Mouse (Mus musculus): Measurements from ENCODE around the gene Rnf208. TPM values are rescaled to one million over a fixed set of nuclear protein-coding genes. Genes with fewer than 3 reads are reported as not detected.

Rnf208 gene
- polyA plus RNA-seq, 1 experiment = 49.1 TPM

DNA sequence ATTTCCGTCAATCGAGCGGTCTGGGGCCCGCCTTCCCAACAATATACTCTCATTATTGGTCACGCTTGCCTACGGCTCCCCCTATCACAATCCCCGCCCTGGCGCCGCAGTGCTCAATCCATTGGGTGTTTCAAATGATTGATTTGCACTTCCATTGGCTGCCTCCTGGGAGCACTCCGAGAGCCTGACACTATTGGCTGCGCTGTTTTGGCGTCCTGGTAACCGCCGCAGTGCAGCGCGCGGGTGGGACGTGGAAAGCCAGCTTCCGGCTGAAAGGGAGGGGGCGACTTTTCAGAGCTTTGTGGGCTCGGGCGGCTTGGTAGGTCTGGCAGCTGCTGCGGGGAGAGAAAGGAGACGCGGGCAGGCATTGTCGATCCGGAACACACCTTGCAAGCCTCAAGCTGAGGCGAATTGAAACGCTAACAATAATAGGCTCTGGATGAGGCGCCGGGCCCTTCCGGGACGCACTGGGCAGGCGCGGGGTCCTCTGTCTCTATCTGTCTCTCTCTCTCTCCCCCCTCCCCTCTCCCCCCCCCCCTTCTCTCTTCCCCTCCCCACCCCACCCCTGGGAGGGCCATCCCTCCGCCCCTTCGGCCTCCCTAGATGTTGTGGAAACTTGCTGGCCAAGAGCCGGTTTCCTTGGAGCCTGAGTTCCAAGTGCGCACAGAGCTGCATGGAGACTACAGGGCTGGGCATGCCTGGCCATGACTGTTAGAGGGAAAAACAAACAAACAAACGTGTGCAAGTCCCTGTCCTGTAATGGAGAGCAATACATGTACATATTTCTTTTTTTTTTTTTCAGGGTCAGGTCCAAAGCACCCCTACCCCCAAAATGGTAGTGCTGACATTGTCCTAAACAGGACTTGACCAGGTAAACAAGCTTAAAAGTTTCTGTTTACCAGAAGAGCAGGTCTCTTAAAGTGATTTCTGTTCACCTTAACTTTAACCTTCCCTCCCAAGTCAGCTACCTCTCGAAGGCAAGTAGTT lies 17.0 kb upstream of the Rnf208 start:
- Histone ChIP-seq H3K4me1 (ENCODE audit: control insufficient read depth, insufficient read depth, low read length) (no peaks in the 10 kb centered on the region; the same call in 1 of the 2 replicates), H3K36me3 (ENCODE audit: control insufficient read depth, insufficient read depth, low read length) (no peaks in the 10 kb centered on the region), H3K27ac (ENCODE audit: insufficient read depth, low read depth, low read length) (peak overlapping the region; percentile 97), H3K4me3 (ENCODE audit: insufficient read depth, low read depth, low read length) (peak overlapping the region; percentile 72), H3K27me3 (replicated peaks; ENCODE audit: control insufficient read depth, insufficient read depth, low read length) (no peaks in the 10 kb centered on the region)
- DNase-seq = peak; percentile 100
- TF ChIP-seq POLR2A (IDR thresholded peaks at IDR 0.05; ENCODE audit: low read depth, low read length) (no peak), CTCF (conservative IDR thresholded peaks at IDR 0.05; ENCODE audit: insufficient read depth, insufficient read length, low read depth, low read length) (no peak)
- WGBS = 1% methylated on average over 41 of the region's 41 CpGs

- H3K36me3 ChIP-seq (ENCODE audit: control insufficient read depth, insufficient read depth, low read length) = no peaks in the 10 kb centered on the region
- no peak overlapping the region for H3K4me3 ChIP-seq (ENCODE audit: insufficient read depth, low read depth, low read length)
- TF ChIP-seq CTCF (conservative IDR thresholded peaks at IDR 0.05; ENCODE audit: insufficient read depth, insufficient read length, low read depth, low read length) = no peak
- TF ChIP-seq POLR2A (IDR thresholded peaks at IDR 0.05; ENCODE audit: low read depth, low read length) = no peak
- H3K27me3 ChIP-seq (replicated peaks; ENCODE audit: control insufficient read depth, insufficient read depth, low read length) = no peaks in the 10 kb centered on the region
- WGBS = 69% methylated on average over 8 of the region's 8 CpGs
- H3K4me1 ChIP-seq (ENCODE audit: control insufficient read depth, insufficient read depth, low read length) = no peaks in the 10 kb centered on the region; the same call in 1 of the 2 replicates
- H3K27ac ChIP-seq (ENCODE audit: insufficient read depth, low read depth, low read length) = peak overlapping the region; percentile 97
- DNase-seq = no peak
Measured at GRCm38 (mm10) chr2:25225811-25226379, 16.2 kb upstream of the Rnf208 start.

DNA sequence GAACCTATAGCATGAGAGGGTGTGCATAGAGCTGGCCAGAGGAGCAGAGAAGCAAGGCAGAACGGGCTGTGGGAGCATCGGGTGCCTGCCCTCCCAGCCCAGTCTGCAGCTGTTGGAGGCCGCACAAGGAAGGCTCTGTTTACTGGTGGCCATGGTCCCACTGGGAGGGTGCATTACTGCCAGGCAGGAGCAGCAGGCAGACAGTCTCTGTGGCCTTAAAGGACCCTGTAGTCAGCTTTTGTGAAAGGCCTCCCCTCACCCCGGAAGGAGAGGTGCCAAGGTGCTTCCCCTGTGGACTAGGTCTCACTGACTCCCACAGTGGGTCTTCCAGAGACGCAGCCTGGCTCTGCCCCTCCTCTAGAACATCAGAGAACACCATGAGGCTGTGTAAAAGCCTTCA lies 15.2 kb upstream of the Rnf208 start:
- Histone ChIP-seq H3K27me3 (replicated peaks; ENCODE audit: control insufficient read depth, insufficient read depth, low read length) (no peaks in the 10 kb centered on the region), H3K36me3 (ENCODE audit: control insufficient read depth, insufficient read depth, low read length) (no peaks in the 10 kb centered on the region), H3K4me1 (ENCODE audit: control insufficient read depth, insufficient read depth, low read length) (no peaks in the 10 kb centered on the region; the same call in 1 of the 2 replicates), H3K27ac (ENCODE audit: insufficient read depth, low read depth, low read length) (no peak overlapping the region), H3K4me3 (ENCODE audit: insufficient read depth, low read depth, low read length) (no peak overlapping the region)
- DNase-seq = no peak
- WGBS = 87% methylated on average over 5 of the region's 5 CpGs
- TF ChIP-seq CTCF (conservative IDR thresholded peaks at IDR 0.05; ENCODE audit: insufficient read depth, insufficient read length, low read depth, low read length) = no peak
- TF ChIP-seq POLR2A (IDR thresholded peaks at IDR 0.05; ENCODE audit: low read depth, low read length) = no peak

DNA sequence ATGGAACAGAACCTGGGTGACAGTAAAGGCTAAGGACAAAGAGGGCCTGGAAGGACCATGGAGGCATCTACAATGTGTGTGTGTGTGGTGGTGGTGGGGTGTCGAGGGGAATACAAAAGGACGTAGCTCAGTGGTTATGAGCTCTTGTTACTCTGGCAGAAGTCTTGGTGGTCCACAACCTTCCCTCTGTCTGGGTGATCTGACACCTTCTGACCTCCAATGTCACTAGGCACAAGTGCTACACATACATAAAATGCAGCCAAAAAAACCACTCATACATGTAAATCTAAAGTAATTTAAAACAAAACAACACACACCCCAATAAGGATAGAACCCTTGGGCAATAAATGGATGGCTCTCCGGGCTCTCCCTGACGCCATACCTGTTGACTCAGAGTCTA lies 14.6 kb upstream of the Rnf208 start:
- Histone ChIP-seq H3K27ac (ENCODE audit: insufficient read depth, low read depth, low read length) (no peak overlapping the region), H3K4me1 (ENCODE audit: control insufficient read depth, insufficient read depth, low read length) (no peaks in the 10 kb centered on the region; the same call in 1 of the 2 replicates), H3K4me3 (ENCODE audit: insufficient read depth, low read depth, low read length) (no peak overlapping the region), H3K36me3 (ENCODE audit: control insufficient read depth, insufficient read depth, low read length) (no peaks in the 10 kb centered on the region), H3K27me3 (replicated peaks; ENCODE audit: control insufficient read depth, insufficient read depth, low read length) (no peaks in the 10 kb centered on the region)
- TF ChIP-seq CTCF (conservative IDR thresholded peaks at IDR 0.05; ENCODE audit: insufficient read depth, insufficient read length, low read depth, low read length) (no peak), POLR2A (IDR thresholded peaks at IDR 0.05; ENCODE audit: low read depth, low read length) (no peak)
- 86% methylated on average over 4 of the region's 4 CpGs for WGBS
- no peak for DNase-seq

DNA sequence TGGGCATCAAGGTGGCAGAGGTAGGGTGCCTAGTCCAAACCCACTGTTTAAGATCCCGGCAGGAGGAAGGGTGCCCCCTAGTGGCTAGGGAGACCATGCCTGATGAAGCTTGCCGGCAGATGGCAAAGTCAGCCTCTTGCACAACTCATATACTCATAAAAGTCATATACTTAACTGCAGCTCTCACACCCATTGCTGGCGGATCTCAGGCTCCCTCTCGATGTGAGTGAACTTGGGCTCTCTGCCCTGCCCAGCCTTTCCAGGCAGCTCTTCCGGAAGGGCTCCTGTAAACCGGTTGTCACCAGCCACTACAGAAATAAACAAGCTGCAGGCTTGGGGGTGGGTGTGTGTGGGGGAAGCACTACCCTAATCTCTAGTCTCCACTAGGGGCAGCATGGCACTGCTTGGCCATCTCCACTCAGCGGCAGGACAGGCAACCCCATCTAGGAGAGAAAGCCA lies 13.6 kb upstream of the Rnf208 start:
- Histone ChIP-seq H3K36me3 (ENCODE audit: control insufficient read depth, insufficient read depth, low read length) (no peaks in the 10 kb centered on the region), H3K4me3 (ENCODE audit: insufficient read depth, low read depth, low read length) (peak overlapping the region; percentile 4), H3K27ac (ENCODE audit: insufficient read depth, low read depth, low read length) (peak overlapping the region; percentile 32), H3K4me1 (ENCODE audit: control insufficient read depth, insufficient read depth, low read length) (no peaks in the 10 kb centered on the region; the same call in 1 of the 2 replicates), H3K27me3 (replicated peaks; ENCODE audit: control insufficient read depth, insufficient read depth, low read length) (no peaks in the 10 kb centered on the region)
- peak; percentile 96 for DNase-seq
- TF ChIP-seq CTCF (conservative IDR thresholded peaks at IDR 0.05; ENCODE audit: insufficient read depth, insufficient read length, low read depth, low read length) = peak; percentile 93
- TF ChIP-seq POLR2A (IDR thresholded peaks at IDR 0.05; ENCODE audit: low read depth, low read length) = peak; percentile 10
- under 1% methylated on average over 7 of the region's 7 CpGs for WGBS

DNA sequence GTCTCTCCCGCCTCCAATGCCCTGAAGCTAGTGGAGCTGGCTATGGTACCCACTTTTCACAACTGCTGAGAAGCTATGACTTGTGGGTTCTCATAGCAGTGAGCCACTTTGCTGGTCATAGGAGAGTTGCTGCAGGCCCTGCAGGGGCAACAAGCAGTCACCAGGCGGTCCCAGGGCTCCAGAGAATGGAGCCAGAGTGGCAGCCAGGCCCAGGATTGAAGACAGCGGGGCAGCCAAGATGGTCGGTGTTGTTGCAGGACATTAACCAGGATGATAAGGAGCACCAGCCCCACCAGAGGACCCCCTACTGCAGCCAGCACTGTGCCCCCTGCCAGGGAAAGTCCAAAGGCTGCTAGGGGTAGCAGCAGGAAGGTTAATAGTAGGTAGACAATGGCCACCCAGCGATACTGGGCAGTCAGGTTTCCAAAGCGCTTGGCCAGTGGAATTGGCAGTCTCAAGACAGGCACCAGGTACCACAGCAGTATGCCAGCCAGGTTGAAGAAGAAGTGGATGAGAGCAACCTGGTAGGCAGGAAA lies 13.0 kb upstream of the Rnf208 start:
- H3K4me1 ChIP-seq (ENCODE audit: control insufficient read depth, insufficient read depth, low read length) = no peaks in the 10 kb centered on the region; the same call in 1 of the 2 replicates
- no peaks in the 10 kb centered on the region for H3K27me3 ChIP-seq (replicated peaks; ENCODE audit: control insufficient read depth, insufficient read depth, low read length)
- no peak overlapping the region for H3K4me3 ChIP-seq (ENCODE audit: insufficient read depth, low read depth, low read length)
- no peaks in the 10 kb centered on the region for H3K36me3 ChIP-seq (ENCODE audit: control insufficient read depth, insufficient read depth, low read length)
- no peak overlapping the region for H3K27ac ChIP-seq (ENCODE audit: insufficient read depth, low read depth, low read length)
- 74% methylated on average over 6 of the region's 6 CpGs for WGBS
- no peak for DNase-seq
- TF ChIP-seq CTCF (conservative IDR thresholded peaks at IDR 0.05; ENCODE audit: insufficient read depth, insufficient read length, low read depth, low read length) = no peak
- TF ChIP-seq POLR2A (IDR thresholded peaks at IDR 0.05; ENCODE audit: low read depth, low read length) = no peak

All from kidney, adult 2 months (tissue).